Mouse (Mus musculus): ENCODE results near the gene Nemf. TPM values are rescaled to one million over a fixed set of nuclear protein-coding genes. Genes with fewer than 3 reads are reported as not detected.
"Not testable (repeated sequence)": the region's sequence is repeated elsewhere in the genome, so short reads cannot be mapped to it uniquely, and the experiment has no call there.

Gene Nemf
- polyA plus RNA-seq, 1 experiment from 2014 or later, result 66.8 TPM

DNA sequence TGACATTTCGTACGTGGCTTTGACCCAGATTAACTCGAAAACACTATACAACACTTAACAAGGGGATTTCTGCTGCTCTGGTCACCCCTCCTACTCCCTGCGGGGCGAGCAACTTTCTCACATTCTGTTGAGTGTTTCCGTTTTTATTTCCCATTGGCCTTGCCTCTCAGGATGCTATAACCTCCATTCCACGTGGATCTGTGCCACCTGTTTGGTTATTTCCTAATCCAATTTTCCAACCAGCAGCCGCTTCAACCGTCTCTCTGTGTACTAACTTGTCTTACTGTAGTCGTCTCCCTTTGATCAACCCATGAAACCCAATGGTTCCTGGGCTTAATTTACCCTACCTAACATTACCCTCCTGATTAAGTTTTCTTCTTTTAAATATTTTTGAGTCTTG is 36.1 kb upstream of the Nemf start:
- DNase-seq (ENCODE audit: low spot score) (no peak), ATAC-seq (replicated peaks; ENCODE audit: low FRiP score, low read depth) (no peak)
- H3K36me3 ChIP-seq (ENCODE audit: insufficient read depth, low read length), result no peaks in the 10 kb centered on the region
- H3K4me3 ChIP-seq (replicated peaks; ENCODE audit: low read depth, low read length), result no peak overlapping the region
- 78% methylated on average over 10 of the region's 10 CpGs for WGBS
- no peaks in the 10 kb centered on the region for H3K27me3 ChIP-seq (ENCODE audit: insufficient read depth, low read length)
- H3K4me1 ChIP-seq (replicated peaks; ENCODE audit: insufficient read depth, low read length), result no peaks in the 10 kb centered on the region
- no peak overlapping the region for H3K4me2 ChIP-seq (ENCODE audit: low read length)
- H3K9ac ChIP-seq (ENCODE audit: low read depth, low read length), result no peak overlapping the region
- no peaks in the 10 kb centered on the region for H3K9me3 ChIP-seq (replicated peaks; ENCODE audit: low read length)
- no peak overlapping the region for H3K27ac ChIP-seq
- TF ChIP-seq CTCF (IDR thresholded peaks at IDR 0.05; ENCODE audit: low read depth), result no peak

GRCm38 (mm10) chr12:69390000-69390698 is 33.2 kb upstream of the Nemf start:
- no peak overlapping the region for H3K27ac ChIP-seq
- no peak overlapping the region for H3K4me3 ChIP-seq (replicated peaks; ENCODE audit: low read depth, low read length)
- 61% methylated on average over 7 of the region's 7 CpGs for WGBS
- DNase-seq (ENCODE audit: low spot score), result no peak
- no peak for TF ChIP-seq CTCF (IDR thresholded peaks at IDR 0.05; ENCODE audit: low read depth)
- no peak overlapping the region for H3K4me2 ChIP-seq (ENCODE audit: low read length)
- H3K9me3 ChIP-seq (replicated peaks; ENCODE audit: low read length), result no peaks in the 10 kb centered on the region
- H3K9ac ChIP-seq (ENCODE audit: low read depth, low read length), result no peak overlapping the region
- no peaks in the 10 kb centered on the region for H3K36me3 ChIP-seq (ENCODE audit: insufficient read depth, low read length)
- ATAC-seq (replicated peaks; ENCODE audit: low FRiP score, low read depth), result no peak
- H3K27me3 ChIP-seq (ENCODE audit: insufficient read depth, low read length), result no peaks in the 10 kb centered on the region
- H3K4me1 ChIP-seq (replicated peaks; ENCODE audit: insufficient read depth, low read length), result no peaks in the 10 kb centered on the region

- Histone ChIP-seq H3K9ac (ENCODE audit: low read depth, low read length) (no peak overlapping the region), H3K36me3 (ENCODE audit: insufficient read depth, low read length) (no peaks in the 10 kb centered on the region), H3K9me3 (replicated peaks; ENCODE audit: low read length) (no peaks in the 10 kb centered on the region), H3K27me3 (ENCODE audit: insufficient read depth, low read length) (no peaks in the 10 kb centered on the region), H3K4me3 (replicated peaks; ENCODE audit: low read depth, low read length) (no peak overlapping the region), H3K4me1 (replicated peaks; ENCODE audit: insufficient read depth, low read length) (no peaks in the 10 kb centered on the region), H3K4me2 (ENCODE audit: low read length) (no peak overlapping the region), H3K27ac (no peak overlapping the region)
- 41% methylated on average over 7 of the region's 7 CpGs for WGBS
- no peak for TF ChIP-seq CTCF (IDR thresholded peaks at IDR 0.05; ENCODE audit: low read depth)
- ATAC-seq (replicated peaks; ENCODE audit: low FRiP score, low read depth) (no peak), DNase-seq (ENCODE audit: low spot score) (no peak)
Observed at GRCm38 (mm10) chr12:69389273-69389938, 32.4 kb upstream of the Nemf start.

DNA sequence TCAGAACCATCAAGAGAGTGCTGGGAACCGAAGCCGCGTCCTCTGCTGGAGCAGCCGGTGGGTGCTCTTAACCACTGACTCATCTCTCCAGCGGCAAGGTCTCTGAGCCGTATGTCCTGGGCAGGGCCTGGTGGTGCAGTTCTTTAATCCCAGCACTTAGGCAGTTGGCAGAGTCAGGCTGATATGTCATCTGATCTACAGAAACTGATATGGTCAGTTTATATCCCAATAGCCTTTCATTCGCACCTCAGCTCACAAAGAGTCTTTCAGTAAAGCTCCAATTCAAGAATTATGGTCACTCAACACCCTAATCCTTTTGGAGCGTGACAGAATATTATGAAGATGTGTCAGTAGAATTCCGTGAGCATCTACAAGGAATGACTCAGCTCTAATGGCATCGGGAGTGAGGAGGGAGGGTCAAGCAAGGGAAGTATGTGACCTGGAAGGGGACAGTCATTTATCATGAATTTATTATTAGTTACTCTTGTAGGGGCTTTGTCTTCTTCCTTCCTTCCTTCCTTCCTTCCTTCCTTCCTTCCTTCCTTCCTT is 31.4 kb upstream of the Nemf start:
- DNase-seq (ENCODE audit: low spot score), result no peak
- Histone ChIP-seq H3K27ac (no peak overlapping the region), H3K9ac (ENCODE audit: low read depth, low read length) (no peak overlapping the region), H3K4me1 (replicated peaks; ENCODE audit: insufficient read depth, low read length) (no peaks in the 10 kb centered on the region), H3K4me2 (ENCODE audit: low read length) (no peak overlapping the region), H3K27me3 (ENCODE audit: insufficient read depth, low read length) (no peaks in the 10 kb centered on the region), H3K9me3 (replicated peaks; ENCODE audit: low read length) (no peaks in the 10 kb centered on the region), H3K4me3 (replicated peaks; ENCODE audit: low read depth, low read length) (no peak overlapping the region), H3K36me3 (ENCODE audit: insufficient read depth, low read length) (no peaks in the 10 kb centered on the region)
- no peak for TF ChIP-seq CTCF (IDR thresholded peaks at IDR 0.05; ENCODE audit: low read depth)
- WGBS, result 86% methylated on average over 10 of the region's 10 CpGs
- ATAC-seq (replicated peaks; ENCODE audit: low FRiP score, low read depth), result no peak

DNA sequence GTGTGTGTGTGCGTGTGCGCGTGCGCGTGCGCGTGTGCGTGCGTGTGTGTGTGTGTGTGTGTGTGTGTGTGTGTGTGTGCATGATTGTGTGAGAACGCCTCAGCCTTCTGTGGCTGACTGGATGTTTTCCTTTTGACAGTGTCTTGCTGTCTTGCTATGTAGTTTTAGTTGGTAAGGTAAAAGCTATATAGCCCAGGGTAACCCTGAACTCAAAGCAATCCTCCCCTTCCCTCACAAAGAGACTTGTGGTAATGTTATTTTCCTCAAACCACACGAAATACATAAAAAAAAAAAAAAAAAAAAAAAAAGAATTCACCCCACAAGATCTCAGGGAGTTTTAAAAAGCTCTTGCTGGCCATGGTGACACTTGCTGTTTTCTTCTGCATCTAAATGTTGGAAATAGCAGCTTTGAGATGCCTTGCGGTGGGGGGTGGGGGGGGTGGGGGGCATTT is 29.3 kb upstream of the Nemf start:
- DNase-seq (ENCODE audit: low spot score); H3K27ac ChIP-seq; H3K4me1 ChIP-seq (replicated peaks; ENCODE audit: insufficient read depth, low read length); H3K36me3 ChIP-seq (ENCODE audit: insufficient read depth, low read length); ATAC-seq (replicated peaks; ENCODE audit: low FRiP score, low read depth); H3K27me3 ChIP-seq (ENCODE audit: insufficient read depth, low read length); H3K9ac ChIP-seq (ENCODE audit: low read depth, low read length); H3K4me3 ChIP-seq (replicated peaks; ENCODE audit: low read depth, low read length); H3K4me2 ChIP-seq (ENCODE audit: low read length); H3K9me3 ChIP-seq (replicated peaks; ENCODE audit: low read length): not testable (repeated sequence)
- WGBS, result 74% methylated on average over 9 of the region's 12 CpGs

GRCm38 (mm10) chr12:69385542-69386280 is 28.7 kb upstream of the Nemf start:
- no peak overlapping the region for H3K9ac ChIP-seq (ENCODE audit: low read depth, low read length)
- H3K4me2 ChIP-seq (ENCODE audit: low read length), result no peak overlapping the region
- no peaks in the 10 kb centered on the region for H3K9me3 ChIP-seq (replicated peaks; ENCODE audit: low read length)
- H3K27me3 ChIP-seq (ENCODE audit: insufficient read depth, low read length), result no peaks in the 10 kb centered on the region
- TF ChIP-seq CTCF (IDR thresholded peaks at IDR 0.05; ENCODE audit: low read depth), result no peak
- 76% methylated on average over 6 of the region's 6 CpGs for WGBS
- no peak overlapping the region for H3K4me3 ChIP-seq (replicated peaks; ENCODE audit: low read depth, low read length)
- DNase-seq (ENCODE audit: low spot score) (no peak), ATAC-seq (replicated peaks; ENCODE audit: low FRiP score, low read depth) (no peak)
- no peak overlapping the region for H3K27ac ChIP-seq
- no peaks in the 10 kb centered on the region for H3K4me1 ChIP-seq (replicated peaks; ENCODE audit: insufficient read depth, low read length)
- H3K36me3 ChIP-seq (ENCODE audit: insufficient read depth, low read length), result no peaks in the 10 kb centered on the region

Data from kidney, postnatal 0 days (tissue).